Mouse (Mus musculus): Measurements from ENCODE around the gene Psg23. TPM values are rescaled to one million over a fixed set of nuclear protein-coding genes. Genes with fewer than 3 reads are reported as not detected.
"Not testable (repeated sequence)": the region's sequence is repeated elsewhere in the genome, so short reads cannot be mapped to it uniquely, and the experiment has no call there.

The Psg23 gene
- not detected for total RNA-seq (2021)

DNA sequence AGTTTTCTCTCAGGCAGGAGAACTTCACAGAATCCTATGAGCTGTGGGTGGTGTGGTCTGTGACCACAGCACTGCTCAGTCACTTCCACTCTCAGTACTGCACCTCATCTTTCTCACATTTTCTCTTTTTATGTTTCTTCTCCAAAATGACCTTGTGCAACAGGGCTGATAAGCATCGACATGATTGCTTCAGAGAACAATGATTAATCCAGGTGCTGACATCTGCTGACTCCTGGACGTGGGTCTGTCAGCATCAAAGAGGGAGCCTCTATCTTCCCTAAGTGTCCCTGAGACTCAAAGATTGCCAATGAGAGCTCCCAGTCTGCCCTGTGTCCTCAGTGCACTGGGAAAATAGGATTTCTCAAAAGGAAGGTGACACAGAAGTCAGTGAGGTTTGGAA lies at the start of gene Psg23:
Psg23 (minus strand) TSS at position 101 of the 400 bp plus-strand sequence.
- not testable (repeated sequence) for DNase-seq

DNA sequence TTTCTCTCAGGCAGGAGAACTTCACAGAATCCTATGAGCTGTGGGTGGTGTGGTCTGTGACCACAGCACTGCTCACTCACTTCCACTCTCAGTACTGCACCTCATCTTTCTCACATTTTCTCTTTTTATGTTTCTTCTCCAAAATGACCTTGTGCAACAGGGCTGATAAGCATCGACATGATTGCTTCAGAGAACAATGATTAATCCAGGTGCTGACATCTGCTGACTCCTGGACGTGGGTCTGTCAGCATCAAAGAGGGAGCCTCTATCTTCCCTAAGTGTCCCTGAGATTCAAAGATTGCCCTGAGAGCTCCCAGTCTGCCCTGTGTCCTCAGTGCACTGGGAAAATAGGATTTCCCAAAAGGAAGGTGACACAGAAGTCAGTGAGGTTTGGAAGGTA lies 40.3 kb upstream of the Psg23 start, which contains the start of gene Psg21:
Psg21 (minus strand) TSS at position 101 of the 400 bp plus-strand sequence.
- DNase-seq: not testable (repeated sequence)

DNA sequence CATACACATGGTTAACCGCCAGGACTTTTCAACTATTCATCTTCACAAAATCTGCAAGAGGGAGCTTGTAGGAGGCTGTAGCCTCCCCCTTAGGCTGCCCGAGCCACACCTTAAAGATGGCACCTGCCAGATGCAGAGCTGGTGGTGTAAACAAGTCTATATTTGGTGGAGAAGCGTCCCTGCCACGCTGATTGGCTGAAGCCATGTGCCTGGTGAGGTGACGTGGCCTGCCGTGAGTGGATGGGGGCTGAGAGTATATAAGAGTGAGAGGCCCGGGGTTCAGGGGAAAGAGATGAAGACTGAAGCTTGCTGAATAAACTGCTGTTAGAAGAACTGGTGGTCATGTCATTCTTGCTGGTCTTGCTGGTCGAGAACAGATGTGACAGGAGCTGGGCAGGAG lies 10.6 kb upstream of the Psg23 start:
- DNase-seq: not testable (repeated sequence)

- DNase-seq: no peak
These were observed 49.1 kb downstream of the Psg23 start, which contains the start of gene Psg27 for GRCm38 (mm10) chr7:18567205-18567604. TSS of gene Psg27 (minus strand) at chr7:18567305.

GRCm38 (mm10) chr7:18559850-18560249 lies 56.5 kb downstream of the Psg23 start:
- DNase-seq: no peak

Other genes starting within 250 kb of the Psg23 start
- not detected for gene Psg28, start 184.5 kb downstream of the Psg23 start, total RNA-seq (2021)
- gene Psg26, start 132.3 kb downstream of the Psg23 start, total RNA-seq (2021): not detected
- not detected for gene Psg25, start 84.2 kb downstream of the Psg23 start, total RNA-seq (2021)
- gene Psg27, start 49.2 kb downstream of the Psg23 start, total RNA-seq (2021): not detected
- not detected for gene Psg21, start 40.2 kb upstream of the Psg23 start, total RNA-seq (2021)
- gene Psg20, start 69.7 kb upstream of the Psg23 start, total RNA-seq (2021): not detected
- gene Psg22, start 101.6 kb upstream of the Psg23 start, total RNA-seq (2021): not detected
- gene Psg19, start 182.0 kb upstream of the Psg23 start, total RNA-seq (2021): not detected
- gene Psg17, start 205.1 kb upstream of the Psg23 start, total RNA-seq (2021): not detected
- 1 to 10 TPM; 2.8 to 3.5 TPM for gene Mill2, start 223.5 kb upstream of the Psg23 start, total RNA-seq (2021)